Mouse (Mus musculus): ENCODE results near the gene Arhgef19. TPM values are rescaled to one million over a fixed set of nuclear protein-coding genes. Genes with fewer than 3 reads are reported as not detected.

Gene Arhgef19
- total and polyA plus RNA-seq, 3 experiments: 0.78 TPM; not detected in 2

GRCm38 (mm10) chr4:141271228-141271627 lies 31.9 kb downstream of the Arhgef19 start:
- H3K9ac ChIP-seq (ENCODE audit: control insufficient read depth, low read depth, low read length, poor library complexity, severe bottlenecking): no peak overlapping the region
- 0 out of 4 replicates have a peak, but pooled peaks cover 0 to 2% of the 10 kb centered on the region in 2 experiments for H3K27me3 ChIP-seq (ENCODE audit: control insufficient read depth in 1 of 2, insufficient read depth in 2 of 2, low read length in 2 of 2)
- no peaks in the 10 kb centered on the region for H3K9me3 ChIP-seq (replicated peaks; ENCODE audit: insufficient read depth, low read length)

GRCm38 (mm10) chr4:141271721-141272120 lies 32.4 kb downstream of the Arhgef19 start:
- TF ChIP-seq NRF1 (IDR thresholded peaks at IDR 0.05; ENCODE audit: insufficient read depth, low read depth, low read length, poor library complexity, severe bottlenecking) (no peak), KAT2A (conservative IDR thresholded peaks at IDR 0.05; ENCODE audit: low read depth, low read length) (no peak), RCOR1 (IDR thresholded peaks at IDR 0.05; ENCODE audit: low read depth, low read length) (no peak), ELF1 (IDR thresholded peaks at IDR 0.05; ENCODE audit: low read depth, low read length) (no peak)
- H3K4me1 ChIP-seq (ENCODE audit: control insufficient read depth in 1 of 2, insufficient read depth in 2 of 2, low read length in 2 of 2): peaks cover 0 to 14% of the 10 kb centered on the region in 2 experiments; a peak in 1 of 4 replicates
- H3K4me3 ChIP-seq (ENCODE audit: control insufficient read depth in 1 of 2, insufficient read depth in 1 of 2, low read depth in 2 of 2, low read length in 2 of 2): no peak overlapping the region
- DNase-seq (ENCODE audit: low read depth, low spot score): no peak
- peaks cover 0 to 2% of the 10 kb centered on the region in 2 experiments; a peak in 1 of 4 replicates for H3K36me3 ChIP-seq (ENCODE audit: control insufficient read depth in 1 of 2, insufficient read depth in 2 of 2, low read length in 2 of 2)
- no peak overlapping the region for H3K9ac ChIP-seq (ENCODE audit: control insufficient read depth, low read depth, low read length, poor library complexity, severe bottlenecking)
- 0 out of 4 replicates have a peak, but pooled peaks cover 0 to 2% of the 10 kb centered on the region in 2 experiments for H3K27me3 ChIP-seq (ENCODE audit: control insufficient read depth in 1 of 2, insufficient read depth in 2 of 2, low read length in 2 of 2)
- H3K9me3 ChIP-seq (replicated peaks; ENCODE audit: insufficient read depth, low read length): no peaks in the 10 kb centered on the region
- no peak overlapping the region for H3K27ac ChIP-seq (ENCODE audit: control insufficient read depth, low read depth, low read length)
- no peaks in the 10 kb centered on the region for H3K79me2 ChIP-seq (ENCODE audit: control insufficient read depth, insufficient read depth, low read length, poor library complexity)

More at GRCm38 (mm10) chr4:141271228-141271627, 31.9 kb downstream of the Arhgef19 start:
- Histone ChIP-seq H3K79me2 (ENCODE audit: control insufficient read depth, insufficient read depth, low read length, poor library complexity) (no peaks in the 10 kb centered on the region), H3K27ac (ENCODE audit: control insufficient read depth, low read depth, low read length) (no peak overlapping the region), H3K4me3 (ENCODE audit: control insufficient read depth in 1 of 2, insufficient read depth in 1 of 2, low read depth in 2 of 2, low read length in 2 of 2) (no peak overlapping the region), H3K36me3 (ENCODE audit: control insufficient read depth in 1 of 2, insufficient read depth in 2 of 2, low read length in 2 of 2) (peaks cover 0 to 2% of the 10 kb centered on the region in 2 experiments; a peak in 1 of 4 replicates), H3K4me1 (ENCODE audit: control insufficient read depth in 1 of 2, insufficient read depth in 2 of 2, low read length in 2 of 2) (peaks cover 0 to 14% of the 10 kb centered on the region in 2 experiments; a peak in 1 of 4 replicates)
- peak in 1 of 3 experiments; percentile 8; a peak in 1 of 6 replicates for TF ChIP-seq CTCF (IDR thresholded peaks at IDR 0.05 in 2 of 3, conservative IDR thresholded peaks at IDR 0.05 in 1 of 3; ENCODE audit: control insufficient read depth in 1 of 3, insufficient read depth in 1 of 3, low read depth in 2 of 3, low read length in 3 of 3, poor library complexity in 1 of 3, severe bottlenecking in 1 of 3)
- TF ChIP-seq HCFC1 (IDR thresholded peaks at IDR 0.05; ENCODE audit: low read depth, low read length): no peak
- DNase-seq (ENCODE audit: low read depth, low spot score): no peak

GRCm38 (mm10) chr4:141272878-141273277 lies 33.6 kb downstream of the Arhgef19 start:
- Histone ChIP-seq H3K79me2 (ENCODE audit: control insufficient read depth, insufficient read depth, low read length, poor library complexity) (no peaks in the 10 kb centered on the region), H3K4me3 (ENCODE audit: control insufficient read depth in 1 of 2, insufficient read depth in 1 of 2, low read depth in 2 of 2, low read length in 2 of 2) (no peak overlapping the region), H3K27ac (ENCODE audit: control insufficient read depth, low read depth, low read length) (no peak overlapping the region), H3K9ac (ENCODE audit: control insufficient read depth, low read depth, low read length, poor library complexity, severe bottlenecking) (no peak overlapping the region), H3K36me3 (ENCODE audit: control insufficient read depth in 1 of 2, insufficient read depth in 2 of 2, low read length in 2 of 2) (no peaks in the 10 kb centered on the region), H3K9me3 (replicated peaks; ENCODE audit: insufficient read depth, low read length) (no peaks in the 10 kb centered on the region), H3K27me3 (ENCODE audit: control insufficient read depth in 1 of 2, insufficient read depth in 2 of 2, low read length in 2 of 2) (0 out of 4 replicates have a peak, but pooled peaks cover 0 to 2% of the 10 kb centered on the region in 2 experiments), H3K4me1 (ENCODE audit: control insufficient read depth in 1 of 2, insufficient read depth in 2 of 2, low read length in 2 of 2) (peaks cover 0 to 10% of the 10 kb centered on the region in 2 experiments; a peak in 1 of 4 replicates)
- peak; percentile 64 for DNase-seq (ENCODE audit: low read depth, low spot score)
- peak; percentile 70 for TF ChIP-seq RCOR1 (IDR thresholded peaks at IDR 0.05; ENCODE audit: low read depth, low read length)
- TF ChIP-seq TBP (IDR thresholded peaks at IDR 0.05; ENCODE audit: low read depth, low read length): no peak

GRCm38 (mm10) chr4:141273296-141273695 lies 34.0 kb downstream of the Arhgef19 start:
- Histone ChIP-seq H3K79me2 (ENCODE audit: control insufficient read depth, insufficient read depth, low read length, poor library complexity) (no peaks in the 10 kb centered on the region), H3K36me3 (ENCODE audit: control insufficient read depth in 1 of 2, insufficient read depth in 2 of 2, low read length in 2 of 2) (no peaks in the 10 kb centered on the region), H3K27ac (ENCODE audit: control insufficient read depth, low read depth, low read length) (no peak overlapping the region), H3K4me3 (ENCODE audit: control insufficient read depth in 1 of 2, insufficient read depth in 1 of 2, low read depth in 2 of 2, low read length in 2 of 2) (no peak overlapping the region), H3K9me3 (replicated peaks; ENCODE audit: insufficient read depth, low read length) (no peaks in the 10 kb centered on the region), H3K27me3 (ENCODE audit: control insufficient read depth in 1 of 2, insufficient read depth in 2 of 2, low read length in 2 of 2) (0 out of 4 replicates have a peak, but pooled peaks cover 0 to 2% of the 10 kb centered on the region in 2 experiments), H3K9ac (ENCODE audit: control insufficient read depth, low read depth, low read length, poor library complexity, severe bottlenecking) (no peak overlapping the region), H3K4me1 (ENCODE audit: control insufficient read depth in 1 of 2, insufficient read depth in 2 of 2, low read length in 2 of 2) (peaks cover 0 to 7% of the 10 kb centered on the region in 2 experiments; a peak in 1 of 4 replicates)
- DNase-seq (ENCODE audit: low read depth, low spot score): peak; percentile 82
- TF ChIP-seq MEF2A (IDR thresholded peaks at IDR 0.05; ENCODE audit: extremely low read depth, insufficient replicate concordance, low read depth, low read length, poor library complexity, severe bottlenecking): no peak
- TF ChIP-seq RCOR1 (IDR thresholded peaks at IDR 0.05; ENCODE audit: low read depth, low read length): 0 out of 2 replicates have a peak, but pooled peaks have one; percentile 1
- no peak for TF ChIP-seq POLR2AphosphoS2 (IDR thresholded peaks at IDR 0.05; ENCODE audit: low read length)
- TF ChIP-seq CTCF (IDR thresholded peaks at IDR 0.05 in 2 of 3, conservative IDR thresholded peaks at IDR 0.05 in 1 of 3; ENCODE audit: control insufficient read depth in 1 of 3, insufficient read depth in 1 of 3, low read depth in 2 of 3, low read length in 3 of 3, poor library complexity in 1 of 3, severe bottlenecking in 1 of 3): peak; percentile 77 to 81 (median 79)
- TF ChIP-seq SMC3 (IDR thresholded peaks at IDR 0.05; ENCODE audit: low read depth, low read length): peak; percentile 82
- TF ChIP-seq UBTF (IDR thresholded peaks at IDR 0.05; ENCODE audit: borderline replicate concordance, insufficient read depth, low read depth, low read length): no peak
- TF ChIP-seq E2F4 (IDR thresholded peaks at IDR 0.05; ENCODE audit: borderline replicate concordance, low read depth, low read length): no peak
- peak; percentile 83 for TF ChIP-seq ZC3H11A (IDR thresholded peaks at IDR 0.05; ENCODE audit: low read depth, low read length)
- no peak for TF ChIP-seq JUND (IDR thresholded peaks at IDR 0.05; ENCODE audit: low read depth, low read length)
- no peak for TF ChIP-seq USF2 (IDR thresholded peaks at IDR 0.05; ENCODE audit: borderline replicate concordance in 1 of 2, insufficient read depth in 1 of 2, low read depth in 1 of 2, low read length in 2 of 2)
- TF ChIP-seq RAD21 (IDR thresholded peaks at IDR 0.05; ENCODE audit: low read depth, low read length): peak; percentile 78
- peak; percentile 33; the same call in 1 of the 2 replicates for TF ChIP-seq BHLHE40 (IDR thresholded peaks at IDR 0.05; ENCODE audit: borderline replicate concordance, low read depth, low read length)
